Mouse (Mus musculus): ENCODE measurements around the gene Synj2. TPM values are rescaled to one million over a fixed set of nuclear protein-coding genes. Genes with fewer than 3 reads are reported as not detected.
A peak's percentile ranks its signal among the peaks of the same experiment; 100 is the strongest.

Synj2 gene
- polyA plus RNA-seq, 1 experiment: 1.6 TPM

DNA sequence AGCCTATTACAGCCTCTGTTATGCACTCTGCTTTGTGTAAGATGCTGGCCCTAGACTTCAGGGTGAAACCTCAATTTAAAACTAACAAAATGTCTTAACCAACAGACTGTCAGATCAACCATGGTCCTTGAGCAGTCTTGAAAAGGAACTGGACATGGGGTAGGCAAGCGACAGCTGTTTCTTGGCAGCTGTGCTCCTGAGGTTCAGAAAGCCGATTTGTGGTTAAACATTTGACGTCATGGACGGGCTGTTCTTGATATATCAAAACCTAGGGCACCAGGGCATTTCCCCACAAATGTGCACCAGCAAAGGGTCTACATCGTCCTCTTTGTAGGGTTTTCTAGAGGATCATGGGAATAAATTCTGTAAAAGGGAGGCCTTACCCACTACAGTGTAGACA, 122.5 kb downstream of the Synj2 start:
- TF ChIP-seq POLR2A (IDR thresholded peaks at IDR 0.05; ENCODE audit: borderline replicate concordance, extremely low read depth, insufficient read depth, insufficient read length, poor library complexity, severe bottlenecking) (no peak), CTCF (IDR thresholded peaks at IDR 0.05; ENCODE audit: borderline replicate concordance, extremely low read depth, insufficient read depth, insufficient read length) (no peak)
- no peak for DNase-seq (ENCODE audit: low read depth)

DNA sequence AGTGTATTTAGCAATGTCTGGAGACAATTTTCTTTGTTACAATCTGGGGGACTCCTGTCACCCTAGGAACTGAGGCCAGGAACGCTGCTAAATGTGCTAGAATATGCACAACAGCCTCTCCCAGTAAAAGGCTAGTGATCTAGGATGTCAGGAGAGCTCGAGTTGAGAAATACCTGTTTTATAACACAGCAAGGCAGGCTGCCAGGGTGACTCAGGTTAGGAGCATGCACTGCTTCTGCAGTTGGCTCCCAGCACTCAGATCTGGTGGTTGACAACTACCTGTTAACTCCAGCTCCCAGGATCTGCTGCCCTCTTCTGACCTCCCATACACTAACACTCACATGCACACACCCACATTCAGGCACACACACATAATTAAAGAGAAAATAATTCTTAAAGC, 124.9 kb downstream of the Synj2 start:
- TF ChIP-seq CTCF (IDR thresholded peaks at IDR 0.05; ENCODE audit: borderline replicate concordance, extremely low read depth, insufficient read depth, insufficient read length) (no peak), POLR2A (IDR thresholded peaks at IDR 0.05; ENCODE audit: borderline replicate concordance, extremely low read depth, insufficient read depth, insufficient read length, poor library complexity, severe bottlenecking) (no peak)
- DNase-seq (ENCODE audit: low read depth): no peak

DNA sequence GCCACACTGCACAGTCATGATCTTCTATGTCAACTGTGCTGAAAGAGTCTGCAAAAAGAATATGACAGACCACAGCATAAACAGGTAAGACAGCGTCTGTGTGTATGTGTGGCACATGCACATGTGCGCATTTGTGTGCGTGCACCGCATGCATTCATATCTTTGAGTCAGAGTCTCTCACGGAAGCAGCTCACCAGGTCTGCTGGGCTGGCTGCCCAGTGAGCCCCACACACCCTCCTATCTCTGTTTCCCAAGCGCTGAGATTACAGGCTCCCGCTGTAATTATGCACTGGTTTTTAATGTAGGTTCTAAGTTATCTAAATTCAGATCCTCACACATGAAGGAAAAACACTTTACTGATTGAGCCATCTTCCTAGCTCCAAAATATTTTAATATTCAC, 126.5 kb downstream of the Synj2 start:
- no peak for TF ChIP-seq CTCF (IDR thresholded peaks at IDR 0.05; ENCODE audit: borderline replicate concordance, extremely low read depth, insufficient read depth, insufficient read length)
- TF ChIP-seq POLR2A (IDR thresholded peaks at IDR 0.05; ENCODE audit: borderline replicate concordance, extremely low read depth, insufficient read depth, insufficient read length, poor library complexity, severe bottlenecking): no peak
- DNase-seq (ENCODE audit: low read depth): no peak

DNA sequence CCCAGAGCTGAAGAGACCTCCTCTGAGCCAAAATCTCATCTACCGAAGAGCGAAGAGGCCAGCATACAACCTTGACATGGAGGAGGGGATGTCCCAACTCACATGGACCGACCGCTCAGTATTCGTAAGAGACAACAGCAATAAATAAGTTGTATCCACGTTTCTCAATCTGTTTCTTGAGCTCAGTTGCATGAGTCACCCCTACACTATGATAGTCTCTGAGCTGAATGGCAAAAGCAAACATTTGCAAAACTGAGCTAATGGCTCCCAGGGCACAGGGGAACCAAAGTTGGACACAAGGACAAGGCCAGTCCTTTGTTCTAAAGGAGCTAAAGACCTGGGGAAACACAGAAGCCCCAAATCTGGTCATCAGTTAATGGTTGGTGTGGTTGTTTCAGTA, 128.8 kb downstream of the Synj2 start:
- TF ChIP-seq CTCF (IDR thresholded peaks at IDR 0.05; ENCODE audit: borderline replicate concordance, extremely low read depth, insufficient read depth, insufficient read length): no peak
- no peak for TF ChIP-seq POLR2A (IDR thresholded peaks at IDR 0.05; ENCODE audit: borderline replicate concordance, extremely low read depth, insufficient read depth, insufficient read length, poor library complexity, severe bottlenecking)
- DNase-seq (ENCODE audit: low read depth): no peak

DNA sequence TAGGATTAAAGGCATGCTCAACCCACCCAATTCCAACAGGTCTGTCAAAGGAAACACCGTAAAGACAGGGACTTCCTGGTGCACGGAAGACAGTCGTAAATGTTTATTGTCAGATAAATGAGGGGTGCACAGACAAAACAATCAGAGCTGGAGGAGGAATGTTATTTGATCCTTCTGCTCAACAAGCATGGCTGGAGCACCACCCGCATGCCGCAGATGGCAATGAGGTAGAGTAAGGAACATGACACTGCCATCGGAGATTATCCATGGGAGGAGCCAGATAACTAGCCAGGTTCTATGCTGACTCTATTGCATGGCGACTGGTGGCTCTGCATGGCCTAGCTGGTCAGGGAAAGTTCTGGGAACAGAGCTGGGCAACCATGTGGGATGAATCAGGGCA, 132.3 kb downstream of the Synj2 start:
- TF ChIP-seq CTCF (IDR thresholded peaks at IDR 0.05; ENCODE audit: borderline replicate concordance, extremely low read depth, insufficient read depth, insufficient read length): no peak
- TF ChIP-seq POLR2A (IDR thresholded peaks at IDR 0.05; ENCODE audit: borderline replicate concordance, extremely low read depth, insufficient read depth, insufficient read length, poor library complexity, severe bottlenecking): no peak
- DNase-seq (ENCODE audit: low read depth): no peak

DNA sequence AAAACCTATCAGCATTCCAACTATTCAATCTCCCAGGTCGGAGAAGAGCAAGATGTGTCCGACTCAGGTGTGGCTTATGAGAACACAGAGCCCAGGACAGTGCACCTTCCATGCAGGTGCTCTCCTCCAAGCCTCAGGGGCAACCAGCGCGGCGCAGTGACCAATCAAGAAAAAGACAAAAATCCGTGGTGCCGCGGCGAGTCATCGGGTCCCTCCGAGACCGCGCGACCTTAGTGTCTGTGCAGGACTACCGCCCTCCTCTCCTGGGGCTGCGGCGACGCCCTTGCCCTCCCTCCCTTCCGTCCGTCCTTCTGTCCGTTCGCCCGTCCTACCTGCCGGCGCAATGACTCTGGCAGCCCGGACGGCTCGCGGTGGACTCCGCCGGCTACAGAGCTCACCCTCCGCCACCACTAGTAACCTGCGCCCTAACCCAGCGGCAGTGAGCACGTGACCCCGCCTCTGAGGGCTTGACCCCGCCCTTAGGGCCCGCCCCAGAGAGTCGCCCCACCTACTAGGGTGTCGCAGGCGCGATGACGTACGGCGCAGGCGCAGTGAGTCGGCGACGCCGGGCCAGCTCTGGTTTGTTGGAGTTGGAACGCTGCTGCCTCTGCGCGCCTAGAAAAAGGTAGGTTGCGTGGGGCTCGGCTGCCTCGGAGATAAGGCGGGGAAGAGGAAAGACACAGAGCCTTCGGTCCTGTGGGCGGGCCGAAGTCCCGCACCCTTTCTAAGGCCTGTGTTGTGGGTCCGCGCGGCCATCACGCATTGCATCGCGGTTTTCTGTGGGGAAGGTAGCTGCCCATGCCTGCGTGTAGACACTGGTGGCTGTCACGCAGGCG, 138.4 kb downstream of the Synj2 start, which contains the start of the genes Serac1 and Gtf2h5:
Gene Serac1, minus strand, starts transcription at position 455 of the 836 bp plus-strand sequence.
Gene Gtf2h5, plus strand, starts transcription at position 500 of the 836 bp plus-strand sequence.
- TF ChIP-seq POLR2A (IDR thresholded peaks at IDR 0.05; ENCODE audit: borderline replicate concordance, extremely low read depth, insufficient read depth, insufficient read length, poor library complexity, severe bottlenecking) (peak; percentile 75; the same call in 1 of the 2 replicates), CTCF (IDR thresholded peaks at IDR 0.05; ENCODE audit: borderline replicate concordance, extremely low read depth, insufficient read depth, insufficient read length) (no peak)
- DNase-seq (ENCODE audit: low read depth): peak; percentile 98

DNA sequence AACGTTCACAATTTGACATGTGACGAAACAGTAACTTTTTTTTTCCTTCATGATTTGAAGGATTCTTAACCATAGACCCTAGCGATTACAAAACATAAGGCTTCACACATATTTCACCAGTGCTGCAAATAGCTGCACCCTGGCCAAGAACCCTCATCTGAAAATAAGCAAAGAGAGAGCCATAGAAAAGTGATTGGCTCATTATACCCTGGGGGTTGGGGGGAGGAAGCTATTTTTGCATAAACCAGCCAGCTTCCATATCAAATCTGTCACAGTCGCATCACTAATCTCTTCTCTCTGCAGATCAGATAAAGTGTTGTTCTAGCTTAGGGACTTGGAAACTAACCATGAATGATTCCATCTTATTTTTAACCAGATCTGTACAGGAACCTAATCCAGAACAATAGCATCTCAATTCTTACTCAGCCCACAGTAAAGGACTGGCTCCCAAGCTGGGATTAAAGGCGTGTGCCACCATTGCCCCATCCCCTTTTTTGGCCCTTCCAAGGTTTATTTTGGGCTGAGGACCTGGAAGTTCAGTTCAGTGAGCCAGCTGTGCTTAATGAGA, 142.3 kb downstream of the Synj2 start:
- no peak for DNase-seq (ENCODE audit: low read depth)
- TF ChIP-seq POLR2A (IDR thresholded peaks at IDR 0.05; ENCODE audit: borderline replicate concordance, extremely low read depth, insufficient read depth, insufficient read length, poor library complexity, severe bottlenecking) (no peak), CTCF (IDR thresholded peaks at IDR 0.05; ENCODE audit: borderline replicate concordance, extremely low read depth, insufficient read depth, insufficient read length) (no peak)

DNA sequence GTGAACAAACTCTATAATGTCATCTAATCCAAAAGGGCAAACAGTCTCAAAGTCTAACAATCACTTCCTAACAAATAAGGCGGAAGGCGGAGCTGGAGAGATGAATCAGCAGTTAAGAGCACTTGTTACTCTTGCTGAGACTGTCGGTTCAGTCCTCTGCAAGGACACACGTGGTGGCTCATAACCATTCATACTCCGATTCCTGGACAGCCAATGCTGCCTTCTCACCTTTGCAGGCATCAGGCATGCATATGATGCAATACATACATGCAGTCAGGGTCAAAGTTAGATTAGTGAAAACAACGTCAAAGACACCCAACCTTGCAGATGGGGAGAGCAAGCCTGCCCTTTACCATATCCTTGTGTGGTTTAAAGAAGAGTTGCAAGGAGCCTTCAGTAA, 150.5 kb downstream of the Synj2 start:
- TF ChIP-seq POLR2A (IDR thresholded peaks at IDR 0.05; ENCODE audit: borderline replicate concordance, extremely low read depth, insufficient read depth, insufficient read length, poor library complexity, severe bottlenecking) (no peak), CTCF (IDR thresholded peaks at IDR 0.05; ENCODE audit: borderline replicate concordance, extremely low read depth, insufficient read depth, insufficient read length) (no peak)
- DNase-seq (ENCODE audit: low read depth): no peak

Other genes with a start within 250 kb of the Synj2 start
- gene Snx9, start 100.0 kb upstream of the Synj2 start, polyA plus RNA-seq (2012; rRNA removed): 8.8 and 11.5 TPM in 2 replicates
- 25.6 and 27.3 TPM in 2 replicates for gene Serac1, start 138.5 kb downstream of the Synj2 start, polyA plus RNA-seq (2012; rRNA removed)
- gene Gtf2h5, start 138.5 kb downstream of the Synj2 start, polyA plus RNA-seq (2012; rRNA removed): 88.8 and 95.2 TPM in 2 replicates
- 140 and 178 TPM in 2 replicates for gene Tulp4, start 165.2 kb downstream of the Synj2 start, polyA plus RNA-seq (2012; rRNA removed)

Data from brain, embryonic 14.5 days (tissue).